Mouse (Mus musculus) frontal cortex, adult 2 months (tissue): ENCODE data around the gene Robo2. TPM values are rescaled to one million over a fixed set of nuclear protein-coding genes. Genes with fewer than 3 reads are reported as not detected.

ENCODE experiments used
- DNase-seq, 2 experiments: peaks; one replicate each; pipeline ENCODE4 v3.0.0; 2022; ENCODE audit warnings: low spot score in 1 of 2; ENCODE audit errors: extremely low spot score in 1 of 2
- polyA plus RNA-seq: library from polyadenylated mRNA; depleted of rRNA; stranded (reverse); fragments of >200 nt; gene quantifications from 2 replicates; pipeline ENCODE4 v1.2.3, GENCODE M21; 2012

Robo2 gene
- polyA plus RNA-seq, 1 experiment, result 71.3 TPM

GRCm38 (mm10) chr16:73958524-73958846, 453.1 kb downstream of the Robo2 start:
- DNase-seq, result no peak

- DNase-seq, result no peak
These were observed 453.7 kb downstream of the Robo2 start for GRCm38 (mm10) chr16:73957675-73958523.

- no peak for DNase-seq
These were observed 465.5 kb downstream of the Robo2 start for GRCm38 (mm10) chr16:73946171-73946570.

GRCm38 (mm10) chr16:73940211-73940541, 471.4 kb downstream of the Robo2 start:
- no peak for DNase-seq

- DNase-seq, result no peak
These were observed 472.0 kb downstream of the Robo2 start for GRCm38 (mm10) chr16:73939423-73940210.

GRCm38 (mm10) chr16:73930323-73930722, 481.3 kb downstream of the Robo2 start:
- no peak for DNase-seq

GRCm38 (mm10) chr16:73927481-73927880, 484.1 kb downstream of the Robo2 start:
- DNase-seq, result no peak

- DNase-seq, result no peak
These were observed 496.2 kb downstream of the Robo2 start for GRCm38 (mm10) chr16:73915425-73915824.

- DNase-seq, result no peak
These were observed 496.7 kb downstream of the Robo2 start for GRCm38 (mm10) chr16:73914936-73915335.

- DNase-seq, result no peak
These were observed 503.1 kb downstream of the Robo2 start for GRCm38 (mm10) chr16:73908504-73908903.

GRCm38 (mm10) chr16:73896856-73897255, 514.8 kb downstream of the Robo2 start:
- DNase-seq, result no peak

GRCm38 (mm10) chr16:73881911-73882310, 529.7 kb downstream of the Robo2 start:
- no peak for DNase-seq

GRCm38 (mm10) chr16:73877973-73878372, 533.7 kb downstream of the Robo2 start:
- no peak for DNase-seq

GRCm38 (mm10) chr16:73874991-73875390, 536.6 kb downstream of the Robo2 start:
- DNase-seq, result no peak

GRCm38 (mm10) chr16:73873828-73874558, 537.6 kb downstream of the Robo2 start:
- no peak for DNase-seq

GRCm38 (mm10) chr16:73870296-73870695, 541.3 kb downstream of the Robo2 start:
- DNase-seq, result no peak

GRCm38 (mm10) chr16:73869527-73870212, 542.0 kb downstream of the Robo2 start:
- DNase-seq, result no peak

GRCm38 (mm10) chr16:73864625-73865024, 547.0 kb downstream of the Robo2 start:
- DNase-seq, result no peak

- DNase-seq, result no peak
These were observed 547.9 kb downstream of the Robo2 start for GRCm38 (mm10) chr16:73863748-73864147.

GRCm38 (mm10) chr16:73858717-73859116, 552.9 kb downstream of the Robo2 start:
- DNase-seq, result no peak

GRCm38 (mm10) chr16:73855821-73856220, 555.8 kb downstream of the Robo2 start:
- DNase-seq, result no peak
